Mouse (Mus musculus) liver, postnatal 0 days (tissue): ENCODE results near the gene Rnf166. TPM values are rescaled to one million over a fixed set of nuclear protein-coding genes. Genes with fewer than 3 reads are reported as not detected.

Source experiments
- ATAC-seq: fragments of 200-750 bp; cut with Nextera tagmentation; 2 replicates; pipeline ENCODE4 v1.8.0; 2017; ENCODE audit warnings: mild to moderate bottlenecking, moderate library complexity
- DNase-seq: peaks from one replicate; pipeline ENCODE4 v3.0.0-alpha.2; 2016
- H3K27ac ChIP-seq: fragments of 300-500 bp; sonication (generic); 2 replicates; pipeline ENCODE4 v1.5.1; 2014; ENCODE audit warnings: antibody characterized with exemption, moderate library complexity, mild to moderate bottlenecking, low read depth
- H3K27me3 ChIP-seq: fragments of 300-500 bp; sonication (generic); 2 replicates; pipeline ENCODE4 v1.6.1; 2014; ENCODE audit warnings: low read length, control low read depth, mixed read lengths; ENCODE audit not compliant: insufficient read depth
- H3K36me3 ChIP-seq: fragments of 300-500 bp; sonication (generic); replicated peaks from 2 replicates; pipeline ENCODE4 v1.6.1; 2014; ENCODE audit warnings: mild to moderate bottlenecking, control low read depth, low read length, moderate library complexity, mixed read lengths; ENCODE audit not compliant: insufficient read depth
- H3K4me1 ChIP-seq: fragments of 300-500 bp; sonication (generic); 2 replicates; pipeline ENCODE4 v1.6.1; 2014; ENCODE audit warnings: antibody characterized with exemption, mild to moderate bottlenecking, control low read depth; ENCODE audit not compliant: insufficient read depth
- H3K4me2 ChIP-seq: fragments of 300-500 bp; sonication (generic); 2 replicates; pipeline ENCODE4 v1.6.1; 2014; ENCODE audit warnings: low read depth, mild to moderate bottlenecking, low read length, moderate library complexity, mixed read lengths
- H3K4me3 ChIP-seq: fragments of 300-500 bp; sonication (generic); 2 replicates; pipeline ENCODE4 v1.5.1; 2014; ENCODE audit warnings: low read depth, low read length
- H3K9ac ChIP-seq: fragments of 300-500 bp; sonication (generic); replicated peaks from 2 replicates; pipeline ENCODE4 v1.6.1; 2014; ENCODE audit warnings: mild to moderate bottlenecking, moderate library complexity
- H3K9me3 ChIP-seq: fragments of 300-500 bp; sonication (generic); 2 replicates; pipeline ENCODE4 v1.6.1; 2016; ENCODE audit warnings: mild to moderate bottlenecking, control low read depth, low read length, mixed read lengths
- CTCF ChIP-seq: sonication (generic); IDR thresholded peaks from 2 replicates; pipeline ENCODE4 v1.5.1; 2016; ENCODE audit warnings: antibody characterized with exemption, low read depth
- EP300 ChIP-seq: IDR thresholded peaks from 2 replicates; pipeline ENCODE4 v1.6.1; 2016; ENCODE audit warnings: antibody characterized with exemption, low read depth, mild to moderate bottlenecking
- WGBS: fragments of 180-500 bp; shearing (Covaris S2); extraction: QIAGEN DNeasy Blood & Tissue Kit; methylation state at CpG from one replicate; pipeline ENCODE4 v1.1.7; 2014; ENCODE audit not compliant: insufficient replicate concordance; 5-methylcytosine and 5-hydroxymethylcytosine counted together
- polyA plus RNA-seq: library from polyadenylated mRNA; unstranded; fragments of >200 nt; fragmentation: Nextera tagmentation; extraction: Ambion mirVana; gene quantifications from 2 replicates; pipeline ENCODE4 v1.2.1, GENCODE M21; 2015

The Rnf166 gene
- polyA plus RNA-seq, 1 experiment from 2014 or later, result 18.9 TPM

DNA sequence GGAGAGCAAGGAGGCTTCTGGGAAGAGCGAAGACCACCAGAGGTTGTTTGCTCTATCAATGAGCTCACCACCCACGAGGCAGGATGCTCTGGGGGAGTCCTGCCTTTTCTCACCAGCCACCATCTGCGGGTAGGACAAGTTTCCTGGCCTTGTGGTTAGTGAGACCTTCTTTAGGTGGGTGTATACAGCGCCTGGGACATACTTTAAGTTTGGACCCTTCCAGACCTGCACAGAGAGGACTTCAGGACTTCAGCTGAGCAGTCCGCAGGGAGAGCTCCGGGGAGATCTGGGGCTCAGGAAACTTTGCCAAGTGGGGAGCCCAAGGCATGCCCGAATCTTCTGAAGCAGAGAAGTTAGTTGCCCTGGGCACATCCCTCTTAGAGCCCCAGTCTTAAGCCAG is 15.9 kb downstream of the Rnf166 start:
- Histone ChIP-seq H3K4me3 (peak overlapping the region; percentile 31), H3K9me3 (no peaks in the 10 kb centered on the region), H3K27me3 (peaks cover 23% of the 10 kb centered on the region), H3K4me2 (peak overlapping the region; percentile 63), H3K4me1 (peaks cover 52% of the 10 kb centered on the region), H3K27ac (no peak overlapping the region), H3K36me3 (no peaks in the 10 kb centered on the region), H3K9ac (no peak overlapping the region)
- no peak for DNase-seq
- 23% methylated on average over 7 of the region's 7 CpGs for WGBS
- no peak for ATAC-seq
- no peak for TF ChIP-seq CTCF
- no peak for TF ChIP-seq EP300

DNA sequence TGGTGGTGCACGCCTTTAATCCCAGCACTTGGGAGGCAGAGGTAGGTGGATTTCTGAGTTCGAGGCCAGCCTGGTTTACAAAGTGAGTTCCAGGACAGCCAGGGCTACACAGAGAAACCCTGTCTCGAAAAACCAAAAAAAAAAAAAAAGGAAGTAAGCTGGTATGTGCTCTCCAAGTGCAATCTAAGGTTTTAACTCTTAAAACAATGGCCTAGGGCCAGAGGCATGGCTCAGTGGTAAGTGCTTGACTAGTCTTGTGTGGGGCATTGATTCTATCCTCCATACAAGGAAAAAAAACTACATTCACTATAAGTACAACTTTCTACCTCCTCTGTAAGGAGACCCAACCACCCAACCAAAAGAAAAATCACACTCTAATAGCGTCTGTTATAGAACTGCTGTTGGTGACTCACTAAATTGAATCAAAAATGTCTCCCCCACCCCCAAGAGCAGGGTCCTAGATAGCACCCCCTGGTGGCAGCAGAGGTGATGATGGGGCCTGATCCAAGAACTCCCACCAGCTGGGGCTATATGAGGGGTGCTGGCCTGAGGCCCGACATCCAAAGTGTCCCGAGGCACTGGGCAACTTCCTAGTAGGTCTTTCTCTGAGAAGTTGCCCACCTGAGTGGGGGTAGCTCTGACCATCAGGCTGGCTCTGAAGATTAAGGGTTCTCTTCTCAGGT is 16.5 kb downstream of the Rnf166 start:
- peaks cover 50% of the 10 kb centered on the region for H3K4me1 ChIP-seq
- DNase-seq, result no peak
- no peaks in the 10 kb centered on the region for H3K9me3 ChIP-seq
- H3K4me2 ChIP-seq, result 0 out of 2 replicates have a peak overlapping the region, but pooled peaks have one; percentile 63
- H3K27ac ChIP-seq, result no peak overlapping the region
- H3K4me3 ChIP-seq, result no peak overlapping the region
- no peaks in the 10 kb centered on the region for H3K36me3 ChIP-seq
- no peak for ATAC-seq
- peak; percentile 52 for TF ChIP-seq CTCF
- no peak for TF ChIP-seq EP300
- H3K27me3 ChIP-seq, result peaks cover 23% of the 10 kb centered on the region
- WGBS, result 50% methylated on average over 6 of the region's 6 CpGs
- no peak overlapping the region for H3K9ac ChIP-seq

DNA sequence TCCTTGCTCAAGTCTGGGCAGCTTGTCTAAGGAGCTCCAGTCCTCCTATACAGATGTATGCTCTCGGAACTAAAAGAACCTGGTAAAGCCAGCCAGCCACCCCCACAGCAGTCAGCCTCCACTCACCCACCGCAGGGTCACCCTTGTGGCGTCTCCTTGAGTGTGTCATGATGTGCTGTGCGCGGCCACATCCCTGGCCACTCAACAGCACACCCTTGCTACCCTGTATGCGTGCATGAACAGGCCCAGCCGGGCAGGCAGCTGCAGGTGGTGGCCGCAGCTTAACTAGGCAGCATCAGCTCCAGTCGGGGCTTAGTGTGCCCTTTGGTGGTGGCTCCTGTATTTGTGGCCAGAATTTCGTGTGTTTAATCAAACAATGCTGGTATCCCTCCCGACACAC is 18.7 kb downstream of the Rnf166 start:
- Histone ChIP-seq H3K27me3 (peaks cover 23% of the 10 kb centered on the region), H3K4me2 (no peak overlapping the region), H3K9ac (no peak overlapping the region), H3K9me3 (no peaks in the 10 kb centered on the region), H3K4me1 (peaks cover 30% of the 10 kb centered on the region), H3K4me3 (no peak overlapping the region), H3K27ac (no peak overlapping the region), H3K36me3 (no peaks in the 10 kb centered on the region)
- DNase-seq (no peak), ATAC-seq (no peak)
- no peak for TF ChIP-seq CTCF
- no peak for TF ChIP-seq EP300
- WGBS, result 70% methylated on average over 11 of the region's 11 CpGs

DNA sequence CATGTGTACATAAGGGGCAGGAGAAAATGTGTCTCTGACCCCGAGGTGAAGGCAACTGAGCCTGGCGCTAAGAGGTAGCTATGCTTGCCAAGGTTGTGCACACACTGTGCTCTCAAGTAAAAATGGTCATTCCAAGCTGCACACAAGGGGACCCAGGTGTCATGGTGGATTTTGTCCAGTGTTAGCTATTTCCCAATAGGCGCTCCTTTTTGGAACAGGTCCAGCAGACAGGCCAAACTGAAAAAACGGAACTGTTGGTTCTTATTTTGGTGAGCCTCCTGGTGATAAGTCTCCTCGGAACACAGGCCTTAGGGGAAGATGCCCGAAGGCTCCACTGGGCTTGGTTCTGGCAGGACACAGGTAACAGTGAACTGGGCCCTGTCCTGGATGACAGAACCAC is 21.5 kb downstream of the Rnf166 start:
- no peak overlapping the region for H3K9ac ChIP-seq
- H3K4me1 ChIP-seq, result peaks cover 6% of the 10 kb centered on the region
- 65% methylated on average over 6 of the region's 6 CpGs for WGBS
- ATAC-seq, result no peak
- no peak overlapping the region for H3K27ac ChIP-seq
- DNase-seq, result no peak
- H3K36me3 ChIP-seq, result no peaks in the 10 kb centered on the region
- H3K9me3 ChIP-seq, result no peaks in the 10 kb centered on the region
- no peak for TF ChIP-seq EP300
- no peak for TF ChIP-seq CTCF
- no peak overlapping the region for H3K4me2 ChIP-seq
- peaks cover 4% of the 10 kb centered on the region for H3K27me3 ChIP-seq
- no peak overlapping the region for H3K4me3 ChIP-seq

DNA sequence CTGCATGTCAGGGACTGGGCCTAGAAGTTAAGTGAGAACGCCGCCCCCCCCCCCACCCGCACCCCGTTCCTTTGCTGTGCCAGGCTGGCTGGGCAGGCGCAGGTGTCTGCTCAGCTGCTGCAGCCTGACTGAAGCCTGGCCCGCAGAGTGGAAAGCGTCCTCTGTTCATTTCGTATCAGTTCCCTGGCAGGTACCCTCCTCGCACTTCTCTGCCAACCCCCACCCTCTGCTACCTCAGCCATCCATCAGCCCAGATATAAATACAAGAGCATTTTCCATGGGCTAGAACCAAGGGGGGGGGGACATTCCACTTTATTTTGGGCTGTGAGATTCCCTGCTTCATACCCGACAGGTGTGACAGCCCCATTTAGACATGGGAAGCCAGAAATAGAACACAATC is 23.7 kb downstream of the Rnf166 start:
- no peak for ATAC-seq
- WGBS, result 87% methylated on average over 10 of the region's 10 CpGs
- no peaks in the 10 kb centered on the region for H3K36me3 ChIP-seq

DNA sequence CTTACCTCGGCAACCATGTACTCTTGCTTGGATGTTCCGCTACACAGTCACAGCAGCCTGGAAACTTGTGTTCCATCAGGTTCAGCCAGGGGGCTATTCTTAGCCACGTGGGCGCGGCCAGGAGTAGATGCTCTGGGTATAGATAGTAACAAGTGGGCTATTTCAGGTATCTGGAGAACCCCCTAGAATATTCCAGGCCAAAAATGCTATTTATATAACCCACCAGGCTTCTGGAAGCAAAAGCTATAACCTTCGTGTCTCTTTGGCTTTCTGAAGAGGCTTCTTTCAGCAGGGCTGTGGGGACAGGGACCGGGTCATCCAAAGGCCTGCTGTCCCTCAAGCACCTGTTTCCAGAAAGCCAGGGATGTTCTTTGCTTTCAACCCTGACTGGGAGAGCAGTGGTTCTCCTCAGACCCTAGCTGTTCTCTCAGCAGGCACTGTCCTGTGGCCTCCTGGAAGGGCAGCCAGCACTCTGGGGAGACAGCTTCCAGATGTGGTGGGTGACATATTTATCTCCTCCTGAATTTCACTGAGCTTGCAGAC is 24.6 kb downstream of the Rnf166 start:
- H3K4me1 ChIP-seq, result peaks cover 5% of the 10 kb centered on the region
- H3K9me3 ChIP-seq, result no peaks in the 10 kb centered on the region
- H3K9ac ChIP-seq, result no peak overlapping the region
- no peak for ATAC-seq
- DNase-seq, result no peak
- 70% methylated on average over 7 of the region's 7 CpGs for WGBS
- no peak overlapping the region for H3K27ac ChIP-seq
- H3K4me2 ChIP-seq, result no peak overlapping the region
- H3K27me3 ChIP-seq, result no peaks in the 10 kb centered on the region
- no peak overlapping the region for H3K4me3 ChIP-seq
- no peaks in the 10 kb centered on the region for H3K36me3 ChIP-seq
- no peak for TF ChIP-seq CTCF
- TF ChIP-seq EP300, result no peak

More for the DNA sequence above, 23.7 kb downstream of the Rnf166 start:
- H3K27ac ChIP-seq, result no peak overlapping the region
- H3K9ac ChIP-seq, result no peak overlapping the region
- H3K9me3 ChIP-seq, result no peaks in the 10 kb centered on the region
- no peak for TF ChIP-seq CTCF
- TF ChIP-seq EP300, result no peak
- no peaks in the 10 kb centered on the region for H3K27me3 ChIP-seq
- no peak for DNase-seq
- H3K4me3 ChIP-seq, result no peak overlapping the region
- peaks cover 5% of the 10 kb centered on the region for H3K4me1 ChIP-seq
- H3K4me2 ChIP-seq, result no peak overlapping the region
